Mouse (Mus musculus): ENCODE results near the gene Bri3bp. TPM values are rescaled to one million over a fixed set of nuclear protein-coding genes. Genes with fewer than 3 reads are reported as not detected.
"Not testable (repeated sequence)": the region's sequence is repeated elsewhere in the genome, so short reads cannot be mapped to it uniquely, and the experiment has no call there.

Gene Bri3bp
- total RNA-seq, 2 experiments from 2014 or later = 105 to 106 TPM

GRCm38 (mm10) chr5:125486088-125486487 is 44.7 kb downstream of the Bri3bp start:
- no peak for DNase-seq

DNA sequence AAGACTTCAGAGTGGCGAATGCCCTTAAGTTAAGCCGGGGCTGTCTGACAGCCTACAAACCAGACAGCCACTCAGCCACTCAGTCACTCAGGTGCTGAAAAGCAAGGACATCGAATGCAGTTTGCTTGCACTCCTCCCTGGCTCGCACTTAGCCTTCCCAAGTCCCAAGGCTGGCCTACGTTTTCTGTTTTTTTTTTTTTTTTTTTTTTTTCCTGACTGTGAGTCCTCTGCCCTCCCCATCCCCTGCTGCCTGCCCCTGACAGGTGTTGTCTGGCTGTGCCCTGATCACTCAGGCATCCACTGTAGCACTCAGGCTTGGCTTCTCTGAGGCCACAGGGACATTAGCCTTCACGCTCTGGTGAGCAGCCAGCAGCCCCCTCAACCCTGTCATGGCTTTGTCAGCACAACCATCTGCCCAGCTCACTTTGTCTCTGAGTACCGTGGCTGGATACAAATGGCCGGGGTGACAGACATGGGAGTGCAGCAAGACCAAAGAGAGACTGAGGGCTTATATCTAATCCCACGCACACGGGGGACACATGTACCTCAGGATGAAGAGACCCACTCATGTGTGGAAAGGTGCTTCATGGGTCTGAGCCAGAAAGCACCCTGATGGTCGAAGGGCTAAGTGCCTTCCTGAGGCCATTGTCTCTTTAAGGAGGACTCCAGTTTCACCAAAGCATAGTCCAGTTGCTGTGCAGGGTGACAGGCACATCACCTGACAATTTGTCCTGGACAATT is 46.2 kb downstream of the Bri3bp start:
- no peak for DNase-seq

DNA sequence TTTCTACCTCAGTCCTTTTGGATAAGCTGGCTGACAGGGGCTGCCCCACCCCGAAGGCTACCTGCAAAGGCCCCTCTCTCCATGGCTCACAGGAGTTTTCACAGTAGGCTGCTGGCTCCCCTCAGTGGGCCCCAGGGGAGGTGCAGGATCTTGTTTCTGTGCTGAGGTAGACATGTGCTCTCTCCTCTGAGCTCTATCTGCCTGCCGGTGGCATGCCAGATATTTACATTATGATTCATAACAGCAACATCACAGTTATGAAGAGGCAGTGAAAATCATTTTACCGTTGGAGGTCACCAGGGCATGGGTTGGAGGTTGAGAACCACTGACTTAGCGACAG is 46.7 kb downstream of the Bri3bp start:
- no peak for DNase-seq

- not testable (repeated sequence) for DNase-seq
These were observed 47.6 kb downstream of the Bri3bp start for GRCm38 (mm10) chr5:125488953-125489352.

DNA sequence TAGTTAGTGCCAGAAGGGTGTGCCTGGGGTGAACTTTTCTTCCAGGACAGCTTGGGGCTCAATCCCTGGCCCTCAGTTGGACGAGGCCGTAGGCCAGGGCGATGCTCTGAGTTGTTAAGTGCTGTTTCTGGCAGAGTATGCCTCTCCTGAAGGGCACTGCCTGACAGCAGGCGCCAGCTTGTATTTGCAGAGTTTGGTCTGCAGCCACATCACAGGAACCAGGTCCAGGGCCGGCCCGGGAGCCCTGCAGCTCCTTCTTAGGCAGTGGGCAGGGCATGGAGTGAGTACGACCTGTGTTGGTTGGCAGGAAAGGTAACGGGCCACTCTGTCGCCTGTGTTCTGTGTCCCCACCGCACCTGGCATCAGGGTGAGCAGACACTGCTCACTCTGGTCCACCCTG is 49.7 kb downstream of the Bri3bp start:
- no peak for DNase-seq

GRCm38 (mm10) chr5:125492379-125493092 is 51.2 kb downstream of the Bri3bp start:
- peak in 1 of 2 experiments; percentile 38 for DNase-seq

- no peak for DNase-seq
These were observed 51.7 kb downstream of the Bri3bp start for GRCm38 (mm10) chr5:125493093-125493423.

GRCm38 (mm10) chr5:125495655-125496054 is 54.3 kb downstream of the Bri3bp start:
- no peak for DNase-seq

- DNase-seq = peak; percentile 68 to 77
These were observed 56.6 kb downstream of the Bri3bp start for GRCm38 (mm10) chr5:125497821-125498600.

- no peak for DNase-seq
These were observed 60.1 kb downstream of the Bri3bp start for GRCm38 (mm10) chr5:125501505-125501904.

DNA sequence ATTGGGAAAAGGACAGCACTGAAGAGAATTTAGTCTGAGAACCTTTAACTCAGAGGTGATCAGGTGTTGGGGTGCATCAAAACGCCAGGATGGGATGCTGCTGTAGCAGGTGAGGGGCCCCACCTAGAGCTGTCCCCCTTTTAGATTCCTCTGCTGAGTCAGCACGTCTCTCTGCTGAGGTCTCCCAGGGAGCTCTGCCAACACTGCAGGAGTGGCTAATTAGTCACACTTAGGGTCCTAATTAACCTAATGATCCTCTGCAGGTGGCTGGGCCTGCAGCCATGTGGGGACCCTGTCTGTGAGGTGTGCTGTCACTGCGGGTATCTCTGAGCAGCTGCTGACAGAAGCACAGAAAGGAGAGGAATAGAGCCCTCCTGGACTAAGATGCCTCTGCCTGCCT is 60.8 kb downstream of the Bri3bp start:
- DNase-seq = no peak

DNA sequence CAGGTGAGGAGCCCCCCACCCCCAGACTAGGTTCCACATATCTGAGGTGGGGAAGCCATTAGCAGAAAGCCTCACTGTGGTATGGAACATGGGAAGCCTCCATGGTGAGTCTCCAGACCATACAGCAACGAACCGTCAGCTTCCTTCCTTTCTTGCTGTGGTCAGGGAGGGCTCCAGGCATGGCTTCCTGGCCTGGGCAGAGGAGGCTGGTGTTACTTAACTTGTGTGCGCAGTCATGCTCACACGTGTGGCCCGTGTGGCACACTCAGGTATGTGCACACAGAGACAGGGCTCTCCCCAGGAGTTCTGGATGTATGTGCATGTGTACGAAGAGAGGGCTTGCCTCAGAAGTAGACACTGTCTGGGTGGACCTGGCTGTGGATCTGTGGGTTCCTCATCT is 62.3 kb downstream of the Bri3bp start:
- no peak for DNase-seq

DNA sequence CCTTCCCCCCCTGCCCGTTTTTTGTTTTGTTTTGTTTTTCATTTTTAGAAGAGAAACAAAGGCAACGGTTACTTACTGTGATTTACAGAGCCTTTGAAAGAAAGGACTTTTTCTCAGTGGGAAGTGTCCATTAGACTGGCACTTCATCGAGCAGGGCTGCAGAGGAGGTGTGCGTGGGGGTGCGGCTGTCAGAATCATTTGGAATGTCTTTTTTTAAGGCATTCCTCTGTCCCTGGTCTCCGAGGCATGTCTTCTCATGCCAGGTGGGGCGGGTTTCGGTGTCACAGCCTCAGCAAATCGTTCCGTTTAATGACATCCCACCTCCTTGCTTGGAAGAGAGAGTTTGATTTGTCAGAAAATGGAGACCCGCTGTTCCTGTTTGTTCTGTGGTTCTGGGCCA is 63.3 kb downstream of the Bri3bp start:
- no peak for DNase-seq

DNA sequence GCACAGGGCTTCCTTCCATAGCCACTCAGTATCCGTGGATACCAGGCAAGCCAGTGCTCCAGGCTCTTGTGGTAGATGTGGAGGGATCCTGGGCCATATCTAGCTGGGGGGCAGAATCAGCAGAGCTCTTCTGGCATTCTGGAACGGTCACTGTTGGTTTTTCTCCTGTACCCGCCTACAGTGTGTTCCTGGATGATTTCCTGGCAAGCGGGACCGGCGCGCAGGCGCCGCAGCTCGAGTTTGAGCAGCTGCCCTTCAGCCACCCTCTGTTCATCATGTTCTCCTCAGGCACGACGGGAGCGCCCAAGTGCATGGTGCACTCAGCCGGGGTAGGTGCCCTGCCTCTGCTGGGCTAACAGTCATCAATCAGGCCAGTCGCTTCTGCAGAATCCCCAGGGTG is 64.6 kb downstream of the Bri3bp start:
- peak; percentile 49 to 56 for DNase-seq

- DNase-seq = no peak
These were observed 66.2 kb downstream of the Bri3bp start for GRCm38 (mm10) chr5:125507582-125507981.

GRCm38 (mm10) chr5:125508006-125508405 is 66.6 kb downstream of the Bri3bp start:
- no peak for DNase-seq

- DNase-seq = no peak
These were observed 68.2 kb downstream of the Bri3bp start for GRCm38 (mm10) chr5:125509541-125509940.

Small RNAs within 50 kb of the gene (microRNA-seq; reads per million reads assigned to microRNA genes)
- gene Gm27551 = 0 reads per million in 2 experiments

Other genes starting within 250 kb of the Bri3bp start
- gene Scarb1, start 100.5 kb upstream of the Bri3bp start, total RNA-seq (2021) = 10 to 100 TPM; 32.1 to 32.8 TPM
- not detected for gene Gm10382, start 52.2 kb upstream of the Bri3bp start, total RNA-seq (2021)
- 100 to 1,000 TPM; 766 to 814 TPM for gene Ubc, start 51.4 kb upstream of the Bri3bp start, total RNA-seq (2021)
- gene Dhx37, start 7.4 kb upstream of the Bri3bp start, total RNA-seq (2021) = 10 to 100 TPM; 12.2 to 12.7 TPM
- gene Aacs, start 34.2 kb downstream of the Bri3bp start, total RNA-seq (2021) = 10 to 100 TPM; 53.9 to 56.1 TPM
- gene Tmem132b, start 90.2 kb downstream of the Bri3bp start, total RNA-seq (2021) = 100 to 1,000 TPM; 114 to 131 TPM

Data from layer of hippocampus, postnatal 36 days (tissue).